Mouse (Mus musculus): ENCODE results near the gene Akr1c14.
A peak's percentile ranks its signal among the peaks of the same experiment; 100 is the strongest.
"Not testable (repeated sequence)": the region's sequence is repeated elsewhere in the genome, so short reads cannot be mapped to it uniquely, and the experiment has no call there.

Akr1c14 gene

GRCm38 (mm10) chr13:4048719-4049118, at the start of gene Akr1c14:
Akr1c14 (plus strand) TSS chr13:4049011.
- DNase-seq (ENCODE audit: low spot score), result no peak

DNA sequence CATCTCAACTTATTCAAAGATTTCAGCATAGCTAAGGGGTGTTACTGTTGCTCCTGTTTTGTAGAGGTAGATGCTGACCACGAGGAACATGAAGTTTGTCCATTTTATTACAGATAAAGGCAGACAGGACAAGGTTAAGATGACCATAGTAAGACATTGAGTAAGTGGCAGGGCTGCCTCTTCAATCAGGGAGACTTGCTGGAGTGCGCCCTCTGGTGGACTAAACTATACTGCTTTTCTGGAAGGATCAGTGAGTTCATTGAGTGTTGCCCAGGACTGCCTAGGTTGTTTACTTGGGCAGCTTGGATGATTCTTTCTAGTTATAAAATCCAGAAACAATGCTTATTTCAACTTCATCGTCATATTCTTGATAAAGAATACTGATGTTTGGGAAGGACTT, 47.1 kb upstream of the Akr1c14 start:
- DNase-seq (ENCODE audit: low spot score), result peak; percentile 14

DNA sequence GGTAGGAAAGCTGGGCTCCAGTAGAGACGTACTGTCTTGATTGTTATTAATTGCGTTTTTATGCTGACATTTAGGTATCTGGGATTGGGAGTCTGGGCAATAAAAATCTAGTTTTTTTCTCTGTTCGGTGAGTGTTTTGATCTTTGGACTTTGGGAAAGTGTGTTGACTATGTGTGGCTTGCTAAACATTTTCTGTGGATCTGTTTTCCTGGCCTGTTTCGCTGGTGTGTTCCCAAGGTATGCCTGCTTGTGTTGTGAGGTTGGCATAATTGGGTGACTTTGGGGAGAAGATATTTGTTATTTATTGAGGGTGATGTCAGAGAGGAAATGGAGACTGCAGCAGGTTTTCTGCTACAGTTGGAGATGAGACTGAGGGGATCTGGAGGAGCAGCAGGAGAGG, 38.0 kb upstream of the Akr1c14 start:
- no peak for DNase-seq (ENCODE audit: low spot score)

- DNase-seq (ENCODE audit: low spot score), result no peak
Measured at GRCm38 (mm10) chr13:4013811-4014210, 35.0 kb upstream of the Akr1c14 start.

GRCm38 (mm10) chr13:4029897-4030296, 18.9 kb upstream of the Akr1c14 start:
- no peak for DNase-seq (ENCODE audit: low spot score)

DNA sequence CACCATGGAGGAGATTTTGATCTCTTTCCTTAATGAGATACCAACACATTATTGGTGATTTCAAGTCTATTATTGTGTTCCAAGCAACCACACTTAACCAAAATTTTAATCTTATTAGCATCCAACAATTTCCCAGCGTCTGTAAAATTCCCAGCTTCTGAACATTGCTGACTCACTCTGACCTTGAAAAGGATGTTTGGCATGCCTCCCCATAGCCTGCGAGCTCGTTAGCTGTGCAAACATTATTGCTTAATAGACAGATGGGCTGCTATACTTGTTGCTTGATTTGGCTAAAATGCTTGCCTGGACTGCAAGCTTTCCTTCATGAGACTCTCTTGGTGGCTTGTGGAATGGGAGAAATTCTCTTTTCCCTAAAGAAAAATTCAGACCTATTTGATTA, 16.3 kb upstream of the Akr1c14 start:
- no peak for DNase-seq (ENCODE audit: low spot score)

GRCm38 (mm10) chr13:4035052-4035451, 13.8 kb upstream of the Akr1c14 start:
- no peak for DNase-seq (ENCODE audit: low spot score)

DNA sequence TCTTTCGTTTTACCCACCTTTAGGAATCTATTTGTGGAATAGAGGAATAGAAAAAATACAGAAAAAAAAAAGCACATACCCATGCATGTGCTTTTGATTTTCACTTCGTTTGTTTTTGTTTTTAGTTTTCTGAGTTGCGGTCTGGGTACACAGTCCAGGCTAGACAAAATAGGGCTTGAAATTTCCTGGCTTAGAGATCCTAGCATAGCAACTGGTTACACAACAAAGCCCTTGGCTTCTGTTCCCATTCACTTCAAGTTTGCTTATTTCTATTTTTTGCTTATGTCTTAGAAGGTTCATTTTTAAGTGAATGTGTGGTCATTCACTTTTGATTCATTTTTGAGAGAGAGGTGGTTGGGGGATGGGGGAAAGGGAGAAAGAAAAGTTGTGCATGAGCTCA, 2.7 kb upstream of the Akr1c14 start:
- DNase-seq (ENCODE audit: low spot score), result no peak

GRCm38 (mm10) chr13:4046841-4047240, 2.0 kb upstream of the Akr1c14 start:
- no peak for DNase-seq (ENCODE audit: low spot score)

DNA sequence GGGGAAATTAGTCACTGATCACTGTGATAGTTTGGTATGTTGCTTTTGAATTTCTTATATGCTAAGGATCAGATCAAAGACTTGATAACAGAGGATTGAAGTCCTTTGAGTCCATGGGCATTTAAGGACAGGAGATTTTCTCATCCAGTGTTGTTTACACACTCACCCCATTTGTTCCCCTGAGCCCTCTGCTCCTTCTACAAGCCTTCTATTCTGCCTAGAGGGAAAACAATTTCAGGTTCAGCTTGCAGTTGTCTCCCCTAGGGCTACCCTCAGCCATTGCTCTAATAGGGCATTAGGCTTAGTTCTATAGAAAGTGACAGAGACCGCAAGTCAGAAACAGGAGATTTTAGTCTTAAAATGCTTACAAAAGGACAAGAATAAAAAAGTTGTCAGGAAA, 585 bp upstream of the Akr1c14 start:
- DNase-seq (ENCODE audit: low spot score), result no peak

- DNase-seq (ENCODE audit: low spot score), result no peak
Measured at GRCm38 (mm10) chr13:4049655-4050054, 844 bp downstream of the Akr1c14 start.

DNA sequence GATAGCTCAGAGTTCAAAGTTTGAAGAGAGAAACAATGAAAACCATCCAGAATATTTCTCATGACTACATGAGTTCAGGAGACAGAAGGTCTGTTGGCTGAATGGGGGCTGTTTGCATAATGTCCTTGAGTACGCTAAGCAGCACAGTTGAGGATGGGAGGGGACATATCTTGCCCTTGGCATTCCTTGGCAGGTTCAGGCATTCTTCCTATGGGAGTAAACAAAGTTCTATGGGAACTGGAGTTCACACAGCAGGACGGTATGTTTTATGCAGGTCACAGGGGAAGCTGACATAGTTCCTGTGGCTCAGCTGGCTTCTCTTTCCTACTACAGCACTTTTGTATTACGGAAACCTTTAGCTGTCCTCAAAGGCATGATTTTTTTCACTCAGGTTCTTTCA, 6.6 kb downstream of the Akr1c14 start:
- no peak for DNase-seq (ENCODE audit: low spot score)

DNA sequence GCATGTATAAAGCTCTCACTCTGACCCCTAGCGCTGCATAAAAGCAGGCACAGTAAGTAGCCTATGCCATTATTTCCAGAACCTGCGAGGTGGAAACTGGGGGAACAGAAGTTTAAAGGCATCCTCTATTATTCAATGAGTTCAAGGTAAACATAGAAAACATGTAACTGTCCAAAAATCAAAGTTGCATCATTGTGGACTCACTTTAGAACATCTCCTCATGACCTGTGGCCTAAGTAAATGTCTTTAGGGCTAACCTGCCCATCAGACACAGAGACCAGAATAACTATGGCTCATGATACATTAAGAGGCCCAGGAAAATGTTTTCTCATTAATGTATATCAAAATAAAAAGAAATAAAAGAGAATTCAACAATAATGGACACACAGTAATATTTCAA, 7.4 kb downstream of the Akr1c14 start:
- DNase-seq (ENCODE audit: low spot score), result no peak

GRCm38 (mm10) chr13:4058239-4058638, 9.4 kb downstream of the Akr1c14 start:
- DNase-seq (ENCODE audit: low spot score), result not testable (repeated sequence)

DNA sequence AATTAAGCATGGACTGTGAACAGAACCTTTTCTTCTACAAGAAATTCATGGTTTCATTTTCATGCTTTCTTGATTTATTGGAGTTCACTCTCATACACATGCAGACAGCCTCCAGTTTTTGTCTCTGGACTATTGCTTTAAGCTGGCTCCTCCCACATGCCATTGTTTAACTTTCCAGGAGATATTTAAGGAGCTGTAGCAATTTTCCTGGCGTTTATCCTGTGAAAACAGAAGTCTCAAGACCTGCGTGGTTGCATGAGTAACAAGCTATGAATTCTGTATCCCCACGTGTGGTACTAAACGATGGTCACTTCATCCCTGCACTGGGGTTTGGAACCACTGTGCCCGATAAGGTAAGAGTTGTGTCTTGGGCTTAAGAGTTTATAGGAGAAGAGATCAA, 10.6 kb downstream of the Akr1c14 start:
- no peak for DNase-seq (ENCODE audit: low spot score)

- no peak for DNase-seq (ENCODE audit: low spot score)
Measured at GRCm38 (mm10) chr13:4060214-4060730, 11.5 kb downstream of the Akr1c14 start.

- DNase-seq (ENCODE audit: low spot score), result no peak
Measured at GRCm38 (mm10) chr13:4076517-4077435, 28.0 kb downstream of the Akr1c14 start.

GRCm38 (mm10) chr13:4079876-4080275, 31.1 kb downstream of the Akr1c14 start:
- no peak for DNase-seq (ENCODE audit: low spot score)

- DNase-seq (ENCODE audit: low spot score), result no peak
Measured at GRCm38 (mm10) chr13:4101691-4102090, 52.9 kb downstream of the Akr1c14 start.

DNA sequence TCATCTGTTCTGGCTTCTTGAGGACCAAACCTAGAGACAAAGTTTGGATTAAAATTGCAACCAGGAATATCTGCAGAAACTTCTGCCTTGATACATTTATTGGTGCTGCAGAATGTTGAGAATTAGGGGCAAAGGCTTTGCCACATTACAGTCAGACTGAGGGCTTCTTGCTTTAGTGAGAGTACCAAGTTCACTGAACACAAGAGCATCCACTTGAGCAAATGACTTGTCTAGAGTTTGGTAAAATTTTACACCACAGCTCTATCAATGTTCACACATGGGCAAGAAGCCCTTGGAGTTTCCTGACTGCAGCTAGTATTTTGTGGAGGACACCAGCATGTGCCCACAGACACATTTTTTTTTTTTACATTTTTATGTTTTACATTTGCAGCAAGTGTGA, 53.9 kb downstream of the Akr1c14 start:
- no peak for DNase-seq (ENCODE audit: low spot score)

DNA sequence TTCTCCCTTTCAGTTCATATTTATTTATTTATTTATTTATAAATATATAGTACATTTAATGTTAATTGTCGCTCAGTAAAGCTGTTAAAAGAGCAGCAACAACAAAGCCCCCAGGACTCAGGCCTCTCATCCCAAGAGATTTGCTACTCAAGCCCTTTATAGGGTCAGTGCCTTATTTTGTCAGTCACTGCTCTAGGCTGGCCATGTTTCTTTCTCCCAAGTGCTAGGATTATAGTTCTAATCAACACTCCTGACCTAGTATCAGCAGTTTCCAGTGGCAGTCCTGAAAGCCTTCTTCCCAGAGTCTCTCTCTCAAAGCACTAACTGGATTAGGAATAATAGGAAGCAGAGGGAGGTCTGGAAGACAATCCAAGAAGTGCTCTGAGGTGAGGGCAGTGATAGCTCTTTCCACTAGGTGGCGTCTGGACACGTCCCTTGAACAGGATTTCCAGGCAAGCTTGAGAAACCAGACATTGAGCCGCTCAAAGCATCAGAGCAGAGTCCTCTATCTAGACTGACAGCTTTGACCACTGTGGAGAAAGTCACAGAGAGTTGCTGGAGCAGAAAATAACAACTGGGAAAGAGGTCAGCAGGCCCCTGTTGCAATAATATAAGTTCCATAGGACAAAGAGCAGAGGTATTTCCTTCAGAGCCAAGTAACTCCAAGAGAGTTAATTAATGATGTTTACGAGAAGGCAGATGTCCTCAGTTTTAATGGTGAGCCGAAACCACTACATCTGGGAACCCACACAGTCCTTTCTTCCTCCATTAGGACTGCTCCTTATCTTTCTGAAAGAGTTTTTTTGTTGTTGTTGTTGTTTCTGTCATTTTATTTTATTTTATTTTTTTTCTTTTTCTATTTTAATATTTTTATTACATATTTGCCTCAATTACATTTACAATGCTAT, 61.7 kb downstream of the Akr1c14 start:
- no peak for DNase-seq (ENCODE audit: low spot score)

GRCm38 (mm10) chr13:4119181-4119904, 70.5 kb downstream of the Akr1c14 start:
- no peak for DNase-seq (ENCODE audit: low spot score)

Measured in urinary bladder, postnatal 10 days (tissue).